Mouse (Mus musculus) bone marrow, adult 2 months (tissue): ENCODE measurements around the gene Ubtd2.

Source experiments
- CTCF ChIP-seq: fragments of 200-500 bp; IDR thresholded peaks from 2 replicates; pipeline ENCODE4 v1.5.1; 2011; ENCODE audit warnings: low read length, control low read depth; ENCODE audit not compliant: control insufficient read depth, insufficient read depth
- POLR2A ChIP-seq: fragments of 200-500 bp; IDR thresholded peaks from 2 replicates; pipeline ENCODE4 v1.6.1; 2011; ENCODE audit warnings: low read depth, mild to moderate bottlenecking, control low read depth, low read length, borderline replicate concordance; ENCODE audit not compliant: control insufficient read depth

DNA sequence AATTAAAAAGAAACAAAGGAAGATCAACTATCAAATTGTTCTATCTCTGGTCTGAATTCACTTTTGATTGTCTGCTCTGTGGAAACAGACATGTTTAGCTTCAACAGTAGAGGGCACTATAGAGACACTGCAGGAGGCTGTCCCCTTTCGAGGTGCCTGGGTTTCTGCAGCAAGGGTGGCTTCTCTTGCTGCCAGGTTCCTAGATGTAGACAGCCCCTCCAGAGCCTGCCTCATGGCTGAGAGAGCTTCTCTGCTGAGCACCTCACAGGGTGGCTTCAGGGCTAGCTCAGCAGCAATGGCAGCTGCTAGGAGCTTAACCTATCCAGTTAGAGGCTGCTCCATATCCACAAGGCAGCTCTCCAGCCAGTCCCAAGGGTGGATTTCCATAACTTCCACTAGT is 5.0 kb upstream of the Ubtd2 start:
- TF ChIP-seq CTCF (peak; percentile 61), POLR2A (no peak)
